Mouse (Mus musculus) NIH3T3 (cell line): ENCODE measurements around the gene Pak2.
"Not testable (repeated sequence)": the region's sequence is repeated elsewhere in the genome, so short reads cannot be mapped to it uniquely, and the experiment has no call there.

ENCODE experiments used
- DNase-seq: peaks from one replicate; pipeline ENCODE4 v3.0.0-alpha.2; 2012; ENCODE audit warnings: low read depth

The Pak2 gene

GRCm38 (mm10) chr16:32091466-32091865 is 12.3 kb upstream of the Pak2 start:
- DNase-seq, result no peak

- no peak for DNase-seq
Observed at GRCm38 (mm10) chr16:32087629-32088443, 8.7 kb upstream of the Pak2 start.

GRCm38 (mm10) chr16:32078408-32078990 is 643 bp downstream of the Pak2 start:
- DNase-seq, result peak; percentile 66

GRCm38 (mm10) chr16:32077648-32078407 is 1.3 kb downstream of the Pak2 start:
- DNase-seq, result peak; percentile 28

- DNase-seq, result peak; percentile 23
Observed at GRCm38 (mm10) chr16:32076406-32076805, 2.7 kb downstream of the Pak2 start.

- no peak for DNase-seq
Observed at GRCm38 (mm10) chr16:32075762-32076161, 3.4 kb downstream of the Pak2 start.

GRCm38 (mm10) chr16:32070070-32070469 is 9.1 kb downstream of the Pak2 start:
- not testable (repeated sequence) for DNase-seq

GRCm38 (mm10) chr16:32068389-32069300 is 10.5 kb downstream of the Pak2 start:
- peak; percentile 63 for DNase-seq

GRCm38 (mm10) chr16:32066899-32067298 is 12.2 kb downstream of the Pak2 start:
- DNase-seq, result no peak

- no peak for DNase-seq
Observed at GRCm38 (mm10) chr16:32063900-32064299, 15.2 kb downstream of the Pak2 start.

- no peak for DNase-seq
Observed at GRCm38 (mm10) chr16:32062226-32062625, 16.9 kb downstream of the Pak2 start.

- peak; percentile 32 for DNase-seq
Observed at GRCm38 (mm10) chr16:32059840-32060523, 19.2 kb downstream of the Pak2 start.

- DNase-seq, result no peak
Observed at GRCm38 (mm10) chr16:32058817-32059216, 20.3 kb downstream of the Pak2 start.

- peak; percentile 42 for DNase-seq
Observed at GRCm38 (mm10) chr16:32042367-32042766, 36.8 kb downstream of the Pak2 start.

GRCm38 (mm10) chr16:32019678-32020077 is 59.5 kb downstream of the Pak2 start:
- DNase-seq, result no peak

GRCm38 (mm10) chr16:32010330-32010729 is 68.8 kb downstream of the Pak2 start:
- DNase-seq, result no peak

GRCm38 (mm10) chr16:32009913-32010312 is 69.2 kb downstream of the Pak2 start:
- peak; percentile 49 for DNase-seq

GRCm38 (mm10) chr16:32008529-32009293 is 70.4 kb downstream of the Pak2 start:
- DNase-seq, result no peak

GRCm38 (mm10) chr16:32004731-32005130 is 74.4 kb downstream of the Pak2 start:
- DNase-seq, result peak; percentile 41
